Mouse (Mus musculus) urinary bladder, postnatal 4 days (tissue): ENCODE data around the gene Cry1.
A peak's percentile ranks its signal among the peaks of the same experiment; 100 is the strongest.

ENCODE experiments used
- DNase-seq, 2 experiments: peaks; one replicate each; pipeline ENCODE4 v3.0.0; 2021 to 2022; ENCODE audit warnings: low spot score in 2 of 2

Cry1 gene

DNA sequence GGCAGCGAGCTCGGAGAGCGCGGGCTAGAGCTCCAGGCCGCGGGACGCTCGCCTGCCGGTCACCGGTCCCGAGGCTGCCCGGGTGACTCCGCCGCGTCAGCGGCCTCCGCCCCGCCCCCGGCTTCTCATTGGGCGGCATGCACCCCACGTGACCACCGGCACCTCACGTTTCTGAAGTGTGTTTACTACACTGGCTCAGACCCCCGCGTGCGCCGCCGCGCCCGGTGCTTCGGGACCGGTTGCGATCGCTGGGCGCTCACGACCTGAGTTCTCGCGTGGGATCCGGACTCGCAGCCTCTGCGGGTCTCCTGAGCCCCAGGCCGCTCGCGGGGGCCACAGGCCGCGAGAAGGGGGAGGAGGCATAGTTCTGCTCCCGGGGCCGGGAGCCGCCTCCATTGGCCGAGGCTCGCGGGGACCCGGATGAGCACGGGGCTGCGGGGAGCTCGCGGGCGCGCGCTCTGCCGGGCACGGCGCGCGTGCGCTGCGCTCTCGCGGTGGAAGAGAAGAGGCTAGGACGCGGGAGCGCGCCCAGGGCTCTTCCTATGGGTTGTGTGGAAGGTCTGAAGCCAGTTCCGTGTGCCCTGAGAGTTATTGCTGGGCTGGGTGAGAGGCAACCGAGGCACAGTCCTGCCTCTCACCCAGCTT lies at the start of gene Cry1:
TSS of gene Cry1 (minus strand) at position 101 of the 645 bp plus-strand sequence.
- peak; percentile 96 to 97 for DNase-seq

DNA sequence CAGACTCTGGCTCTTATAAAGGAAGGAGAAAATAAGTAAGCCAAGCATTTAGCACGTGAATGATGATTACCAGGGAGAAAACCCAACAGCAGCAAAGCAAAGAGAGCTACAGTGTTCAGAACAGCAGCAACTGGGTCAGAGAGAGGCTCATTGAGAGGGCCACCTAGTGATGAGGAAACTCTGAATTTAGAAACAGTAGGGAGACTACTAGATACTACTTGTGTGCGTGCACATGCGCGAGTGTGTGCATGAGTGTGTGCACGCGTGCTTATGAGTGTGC lies 36.8 kb upstream of the Cry1 start:
- DNase-seq = no peak

DNA sequence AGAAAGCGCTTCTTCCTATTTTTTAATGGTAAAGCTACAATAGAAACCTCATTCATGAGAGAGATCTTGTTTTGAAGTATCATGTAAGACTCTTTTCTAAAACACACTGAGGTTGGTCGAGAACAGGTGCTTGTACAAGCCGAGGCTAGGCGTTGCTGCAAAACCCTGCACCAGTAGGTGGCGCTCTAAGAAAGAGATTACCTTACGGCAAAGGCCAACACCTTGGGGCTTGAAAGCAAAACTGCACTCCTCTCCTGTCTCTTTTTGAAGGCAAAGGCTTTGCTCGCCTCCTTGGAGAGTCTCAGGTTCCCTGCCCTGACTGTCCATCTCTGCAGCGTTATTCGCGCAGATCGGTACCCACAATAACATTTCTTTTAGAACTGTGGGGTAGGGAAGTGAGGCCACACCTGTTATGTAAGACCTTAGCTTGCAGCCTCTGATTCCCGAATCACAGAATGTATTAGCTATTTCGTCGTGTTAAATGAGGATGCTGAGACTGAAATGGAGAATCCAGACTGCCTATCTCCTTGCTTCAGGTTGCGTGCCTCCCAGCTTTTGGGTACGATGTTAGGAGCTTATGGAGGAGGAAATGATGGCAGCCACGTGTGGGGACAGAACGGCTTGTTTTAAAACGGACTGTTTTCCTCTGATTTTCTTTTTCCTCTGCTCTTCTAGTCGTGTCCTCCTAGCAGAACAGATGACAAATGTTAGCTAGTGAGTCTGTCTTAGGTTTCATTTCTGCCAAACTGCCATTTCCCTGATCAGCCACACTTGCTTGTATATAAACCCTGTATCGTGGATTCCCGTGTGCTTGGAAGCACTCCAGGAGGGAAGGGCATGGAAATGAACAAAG lies 36.3 kb upstream of the Cry1 start:
- DNase-seq = peak; percentile 44 to 89

DNA sequence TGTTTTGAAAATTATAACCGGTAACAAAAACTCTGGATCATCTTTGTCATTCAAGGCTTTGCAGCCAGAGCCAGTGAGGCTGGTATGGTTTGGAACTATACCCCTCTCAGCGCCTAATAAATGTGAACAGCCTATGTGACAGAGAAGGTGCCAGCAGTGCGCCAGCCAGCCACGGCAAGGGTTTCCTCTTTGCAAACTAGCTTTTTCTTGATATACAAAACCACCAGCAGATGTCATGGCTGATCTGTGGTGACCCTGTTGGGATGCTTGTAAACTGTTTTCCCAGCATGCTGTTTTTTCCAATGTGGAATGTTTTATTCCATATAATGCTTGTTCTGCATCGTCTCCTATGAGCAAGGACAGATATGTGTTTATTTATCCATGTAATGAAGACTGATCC lies 30.0 kb upstream of the Cry1 start:
- no peak for DNase-seq

DNA sequence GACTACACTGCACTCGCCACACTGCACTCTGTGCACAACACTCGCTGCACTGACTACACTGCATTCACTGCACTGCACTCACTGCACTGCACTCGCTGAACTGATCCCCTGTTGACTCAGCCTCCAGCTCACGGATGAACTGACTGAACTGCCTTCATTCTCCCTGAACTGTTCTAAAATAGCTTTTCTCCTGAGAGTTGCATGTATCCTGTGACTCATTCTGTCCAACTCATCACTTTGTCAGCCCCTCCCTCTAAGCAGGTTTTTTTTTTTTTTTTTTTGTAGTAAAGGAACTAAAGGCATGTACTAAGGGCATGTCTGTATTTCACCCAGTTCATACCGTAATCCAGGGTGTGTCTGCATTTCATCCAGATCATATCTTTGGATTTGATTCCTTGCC lies 26.8 kb upstream of the Cry1 start:
- DNase-seq = no peak

DNA sequence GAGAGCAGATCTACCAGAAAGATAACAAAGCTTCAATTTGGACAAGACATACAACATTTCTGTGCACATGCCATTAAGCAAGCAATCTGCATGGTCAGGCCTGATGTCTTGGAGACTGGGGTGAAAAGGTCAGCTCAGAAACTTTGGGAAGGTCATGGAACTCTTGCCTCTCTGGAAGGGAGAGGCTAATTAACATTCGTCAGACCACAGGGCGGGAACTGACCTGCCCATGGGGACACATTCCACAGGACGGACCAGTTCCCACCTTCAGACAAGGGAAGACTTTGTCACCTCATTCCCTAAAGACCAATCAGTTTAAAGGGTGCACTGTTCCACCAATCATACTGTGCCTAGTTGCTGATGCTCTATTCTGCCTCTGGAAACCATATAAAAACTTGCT lies 25.3 kb upstream of the Cry1 start:
- DNase-seq = no peak

DNA sequence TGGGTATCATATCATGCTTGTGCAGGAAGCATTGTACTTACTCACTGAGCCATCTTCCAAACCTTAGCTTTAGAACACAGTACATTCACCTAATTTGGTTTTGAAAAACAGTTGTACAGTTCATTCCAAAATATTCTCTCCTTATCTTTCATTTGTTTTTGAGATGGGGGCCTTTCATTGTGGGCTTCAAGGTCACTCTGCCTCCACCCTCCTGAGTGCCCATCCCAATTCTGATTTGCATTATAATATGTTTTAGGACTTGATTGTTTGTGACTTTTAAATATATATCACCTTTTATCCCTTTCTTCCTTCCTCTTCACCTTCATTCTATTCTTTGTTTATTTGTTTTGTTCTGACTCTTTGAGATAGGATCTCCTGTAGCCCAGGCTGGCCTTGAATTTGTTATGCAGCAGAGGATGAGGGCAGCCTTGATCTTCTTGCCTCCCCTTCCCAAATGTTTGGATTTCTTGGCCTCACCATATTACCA lies 24.3 kb upstream of the Cry1 start:
- DNase-seq = no peak

DNA sequence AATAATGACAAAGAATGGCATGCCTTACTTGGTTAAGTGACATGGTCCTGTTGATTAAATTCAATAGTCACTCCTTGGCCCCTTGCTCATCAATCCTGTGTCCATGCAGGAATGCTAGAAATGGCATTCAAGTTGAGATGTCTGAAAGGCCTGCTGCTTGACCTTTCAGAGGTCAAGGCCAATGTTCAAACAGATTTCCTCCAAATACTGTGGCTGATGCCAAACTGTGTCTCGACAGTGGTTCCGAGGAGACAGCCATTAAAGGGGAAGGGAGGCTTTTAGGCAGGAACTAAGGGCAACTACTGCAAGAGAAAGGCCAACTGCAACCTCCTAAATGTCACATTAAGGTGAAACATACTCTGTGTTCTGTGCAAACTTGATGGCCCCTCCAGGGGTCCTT lies 20.5 kb upstream of the Cry1 start:
- no peak for DNase-seq

DNA sequence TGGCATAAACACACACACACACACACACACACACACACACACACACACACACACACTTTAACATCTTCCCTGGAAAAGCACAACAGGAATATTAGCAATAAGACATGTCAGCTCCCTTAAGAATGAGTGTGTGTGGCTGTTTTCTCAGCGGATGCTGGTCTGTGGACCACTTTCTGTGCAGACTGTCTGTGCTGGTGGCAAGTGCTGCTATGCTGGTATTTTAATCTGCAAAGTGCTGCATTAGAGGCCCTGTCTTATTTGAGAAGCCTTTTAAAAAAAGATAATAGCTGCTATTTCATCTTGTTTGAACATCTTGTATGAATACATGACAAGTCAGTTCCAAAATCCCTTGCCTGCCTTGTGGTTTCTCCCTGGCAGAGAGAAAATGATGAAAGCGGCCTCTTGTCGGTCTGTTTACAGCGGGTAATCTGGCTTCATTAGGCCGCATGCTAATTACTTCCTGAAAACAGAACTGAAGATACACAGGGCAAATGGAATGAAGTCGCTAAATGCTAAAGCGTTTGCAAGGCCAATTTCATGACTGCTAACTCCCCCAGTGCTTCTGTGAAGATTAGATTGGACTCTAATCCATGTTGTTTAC lies 19.5 kb upstream of the Cry1 start:
- no peak for DNase-seq

DNA sequence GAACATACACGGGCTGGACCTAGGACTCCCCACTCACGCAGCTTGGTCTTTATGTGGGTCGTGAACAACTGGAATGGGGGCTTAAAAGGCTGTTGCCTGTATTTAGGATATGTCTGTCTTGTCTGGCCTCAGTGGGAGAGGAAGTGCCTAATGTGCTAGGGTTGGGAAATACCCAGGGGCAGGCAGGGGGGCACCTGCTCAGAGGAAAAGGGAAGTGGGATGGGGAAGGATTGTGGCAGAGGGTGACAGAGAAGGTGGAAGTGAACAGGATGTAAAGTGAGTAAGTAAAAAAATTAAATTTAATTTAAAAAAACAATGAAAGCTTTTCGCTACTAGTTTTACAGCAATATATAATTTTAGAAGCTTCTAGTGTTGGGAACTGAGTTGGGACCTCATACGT lies 9.7 kb upstream of the Cry1 start:
- no peak for DNase-seq

DNA sequence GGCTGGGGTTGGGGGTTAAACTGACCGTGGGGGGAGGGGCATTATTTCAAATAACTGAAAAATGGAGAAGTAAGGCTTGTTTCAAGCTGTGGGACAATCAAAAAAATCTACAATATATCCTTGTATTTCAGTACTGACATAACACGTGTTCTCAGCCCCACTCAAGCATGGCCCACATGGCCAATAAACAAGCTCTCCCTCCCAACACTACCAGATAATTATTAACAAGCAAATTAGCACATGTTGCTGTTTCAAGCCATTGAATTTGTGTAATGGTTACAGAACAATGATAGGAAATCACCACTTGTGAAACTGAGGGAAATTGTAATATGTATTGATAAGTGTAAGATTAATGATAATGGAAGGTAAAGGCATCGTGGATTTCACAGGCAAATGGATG lies 8.5 kb upstream of the Cry1 start:
- DNase-seq = no peak

DNA sequence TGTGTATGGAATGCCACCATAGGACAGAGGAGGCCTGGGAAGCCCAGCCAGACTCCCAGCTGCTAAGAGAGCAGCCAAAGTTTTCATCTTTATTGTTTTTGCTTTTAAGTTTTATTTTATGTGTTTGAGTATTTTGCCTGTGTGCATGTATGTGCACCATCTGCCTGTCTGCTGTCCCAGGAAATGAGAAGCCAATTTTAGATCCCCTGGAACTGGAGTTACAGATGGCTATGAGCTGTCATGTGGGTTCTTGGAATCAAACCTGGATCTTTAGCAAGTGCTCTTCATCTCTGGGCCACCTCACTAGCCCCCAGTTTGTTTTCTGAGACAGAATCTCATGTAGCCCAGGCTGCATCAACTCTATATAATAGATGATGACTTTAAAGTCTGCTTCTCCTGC lies 5.8 kb upstream of the Cry1 start:
- DNase-seq = no peak

DNA sequence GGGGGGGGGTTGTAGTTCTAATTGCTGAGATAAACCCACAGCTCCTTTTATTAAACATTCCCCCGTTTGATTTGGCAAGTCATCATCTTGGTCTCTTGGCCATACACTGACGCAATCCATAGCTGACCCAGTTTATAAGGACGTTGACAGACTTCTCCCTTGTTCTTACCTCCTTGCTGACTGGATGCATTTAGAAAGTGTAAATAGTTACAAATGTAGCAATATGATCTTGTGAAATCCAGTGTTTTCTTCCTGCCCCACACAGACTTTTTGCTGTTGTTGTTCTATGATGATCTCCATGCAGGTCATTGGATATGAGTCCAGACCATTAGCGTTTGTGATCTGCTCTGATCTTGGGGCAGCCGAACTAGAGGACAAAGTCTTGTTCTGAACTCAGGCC lies 5.1 kb upstream of the Cry1 start:
- DNase-seq = no peak

DNA sequence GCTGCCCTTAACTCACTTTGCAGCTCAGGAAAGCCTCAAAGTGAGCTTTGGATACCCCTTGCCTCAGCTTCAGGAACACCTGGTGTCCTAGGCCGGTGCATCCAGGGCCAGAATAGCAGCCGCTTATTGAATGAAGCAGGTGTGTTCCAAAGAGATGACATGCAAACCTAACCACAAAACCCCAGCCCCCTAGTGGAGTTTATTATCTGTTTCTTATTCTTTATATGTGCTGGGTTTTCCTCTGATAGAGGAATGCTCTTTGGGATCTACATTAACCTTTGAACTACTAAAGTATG lies 1.6 kb upstream of the Cry1 start:
- DNase-seq = no peak

DNA sequence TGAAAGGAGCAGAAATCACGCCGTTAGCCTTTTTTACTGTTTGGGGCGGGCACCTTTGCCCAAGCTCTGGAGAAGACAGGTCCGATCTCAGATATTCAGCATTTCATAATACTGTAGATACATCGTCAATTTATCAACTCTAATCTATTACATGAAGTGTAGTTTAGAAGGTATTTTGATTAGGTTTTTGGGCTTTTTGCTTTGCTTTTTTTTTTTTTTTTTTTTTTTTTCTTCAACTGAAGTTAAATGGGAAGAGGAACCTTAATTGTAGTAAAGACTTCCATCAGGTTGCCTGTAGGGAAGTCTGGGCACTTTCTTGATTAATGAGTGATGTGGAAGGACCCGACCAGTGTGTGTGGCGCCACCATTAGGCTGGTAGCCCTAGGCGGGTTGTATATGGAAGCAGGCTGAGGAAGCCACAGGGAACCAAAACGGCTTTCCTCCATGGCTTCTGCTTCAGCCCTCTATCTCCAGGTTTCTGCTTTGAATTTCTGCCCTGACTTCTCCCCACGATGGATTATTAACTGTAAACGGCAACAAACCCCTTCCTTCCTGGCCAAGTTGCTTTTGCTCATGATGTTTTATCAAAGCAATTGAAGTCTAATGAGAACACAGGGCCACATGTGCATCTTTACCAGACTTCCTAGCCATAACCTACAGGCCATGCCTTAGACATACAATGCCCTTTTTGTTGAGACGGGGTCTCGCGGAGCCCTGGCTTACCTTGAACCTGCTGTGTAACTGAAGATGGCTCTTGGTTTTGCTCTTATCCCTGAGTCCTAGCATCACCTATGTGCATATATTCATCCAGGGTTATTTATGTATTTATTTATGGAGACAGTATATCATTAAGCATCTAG lies 1.0 kb upstream of the Cry1 start:
- DNase-seq = no peak

DNA sequence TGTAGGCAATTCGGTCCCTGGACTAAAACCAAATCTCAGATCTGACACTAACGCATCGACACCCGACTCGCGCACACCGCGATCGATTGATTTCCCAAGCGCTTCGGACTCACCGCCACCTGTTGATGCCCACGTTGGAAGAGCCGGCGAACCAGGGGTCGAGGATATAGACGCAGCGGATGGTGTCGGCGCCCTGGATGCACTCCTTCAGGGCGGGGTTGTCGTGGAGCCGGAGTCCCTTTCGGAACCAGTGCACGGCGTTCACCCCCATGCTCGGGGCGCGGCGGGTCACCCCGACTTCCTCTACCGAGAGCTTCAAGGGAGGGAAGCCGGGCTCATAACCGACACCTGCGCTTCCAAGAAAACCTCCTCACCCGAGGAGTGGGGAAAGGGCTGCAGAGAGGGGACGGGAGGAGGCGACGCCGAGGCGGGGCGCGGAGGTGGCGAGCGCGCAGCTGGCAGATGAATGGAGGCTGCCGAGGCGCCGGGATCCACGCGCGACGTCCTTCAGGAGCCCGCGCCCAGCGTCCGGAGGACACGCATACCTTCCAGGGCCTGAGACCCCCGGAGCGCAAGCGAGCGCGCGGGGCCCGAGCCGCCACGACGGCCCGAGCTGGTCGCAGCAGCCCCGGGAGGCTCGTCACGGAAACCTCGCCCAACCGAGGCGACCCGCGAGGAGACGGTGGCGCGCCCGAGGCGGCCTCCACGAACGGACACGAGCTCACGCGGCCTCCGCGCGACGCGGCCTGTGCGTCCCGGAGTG lies 482 bp downstream of the Cry1 start:
- peak in 1 of 2 experiments; percentile 61 for DNase-seq

DNA sequence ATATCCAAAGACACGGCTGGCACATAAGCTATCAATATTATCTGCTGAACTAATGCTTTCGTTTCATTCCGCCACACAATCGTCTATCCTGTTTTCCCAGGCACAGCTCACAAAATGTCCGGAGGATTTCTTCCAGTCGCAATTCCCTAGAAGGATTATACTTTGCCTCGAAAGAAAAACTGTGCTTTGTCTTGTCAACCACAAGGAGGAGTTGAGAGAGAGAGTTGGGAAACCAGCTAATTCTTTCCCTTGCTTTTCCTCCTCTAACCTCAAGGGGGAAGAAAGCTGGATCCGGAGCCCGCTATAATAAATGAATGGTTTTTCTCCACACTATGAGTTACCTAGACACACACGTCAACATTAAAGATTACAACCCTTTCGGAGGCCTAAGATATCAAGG lies 1.2 kb downstream of the Cry1 start:
- DNase-seq = no peak

DNA sequence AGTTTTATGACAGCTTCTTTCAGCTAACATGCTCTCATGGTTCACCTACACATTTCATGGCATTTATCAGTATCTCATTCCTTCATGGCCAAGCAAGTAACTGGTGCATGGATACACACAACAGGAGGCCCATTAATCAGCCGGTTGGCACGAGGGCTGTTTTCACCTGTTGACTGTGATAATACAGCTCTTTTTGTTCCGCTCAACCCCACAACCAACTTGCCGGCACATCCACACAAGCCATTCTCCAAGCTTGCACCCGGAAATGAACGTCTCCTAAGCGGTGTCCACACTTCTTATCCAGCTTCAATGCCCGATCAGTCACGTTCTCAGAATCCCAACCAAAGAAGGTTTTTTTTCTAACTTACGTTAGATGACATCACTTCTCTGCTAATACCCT lies 2.1 kb downstream of the Cry1 start:
- DNase-seq = no peak

DNA sequence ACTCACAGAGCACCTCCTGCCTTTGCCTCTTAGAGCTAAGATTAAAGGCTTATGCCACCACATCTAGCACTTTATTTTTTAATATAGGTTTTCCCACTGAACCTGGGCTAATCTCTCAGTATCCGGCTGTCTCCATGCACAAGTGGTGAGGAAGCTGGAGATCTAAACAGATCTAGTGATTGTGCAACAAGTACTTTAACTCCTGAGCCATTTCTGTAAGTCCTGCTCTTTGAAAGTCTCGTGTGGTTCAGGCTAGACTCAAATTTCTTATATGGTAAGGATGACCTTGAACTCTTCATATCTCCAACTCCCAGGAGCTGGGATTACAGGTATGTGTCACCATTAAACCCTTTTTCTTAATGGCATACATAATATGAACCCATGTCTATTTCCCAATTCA lies 8.2 kb downstream of the Cry1 start:
- no peak for DNase-seq

DNA sequence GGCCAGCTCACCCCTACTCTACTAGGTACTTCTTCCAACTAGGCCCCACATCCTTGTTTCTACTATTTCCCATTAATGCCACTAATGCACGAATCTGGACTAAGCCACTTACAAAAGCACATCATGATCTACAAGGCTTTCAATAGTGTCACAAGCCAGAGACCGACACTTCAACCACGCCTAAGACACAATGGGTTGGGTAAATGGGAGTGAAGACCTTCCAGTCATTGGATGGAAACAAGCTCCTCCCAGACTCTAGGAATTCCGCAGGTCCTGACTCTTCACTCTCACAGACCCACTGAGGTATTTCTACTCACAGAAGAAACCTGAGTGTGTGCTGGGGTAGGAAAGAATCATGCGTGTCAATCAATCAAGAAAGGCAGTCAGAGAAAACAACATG lies 19.6 kb downstream of the Cry1 start:
- DNase-seq = no peak

DNA sequence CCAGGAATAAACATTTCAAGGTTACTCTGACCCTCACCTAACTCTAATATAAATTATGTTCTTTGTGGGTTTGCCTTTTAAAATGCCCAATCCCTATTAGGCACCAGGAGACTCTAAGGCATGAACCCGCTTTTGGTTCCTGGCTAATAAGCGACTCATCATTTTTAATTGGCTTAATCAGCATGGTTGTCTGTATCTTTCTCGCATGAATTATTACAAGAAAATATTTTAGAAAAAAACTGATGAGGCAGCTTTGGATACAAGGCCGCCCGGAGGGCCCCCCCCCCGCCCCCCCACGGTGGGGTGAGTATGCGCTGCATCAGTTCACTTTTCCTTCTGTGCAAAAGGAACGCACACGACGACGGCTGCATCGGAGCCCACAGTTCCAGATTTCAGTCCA lies 20.1 kb downstream of the Cry1 start:
- no peak for DNase-seq
